Mouse (Mus musculus): ENCODE measurements around the gene Gm44579. TPM values are rescaled to one million over a fixed set of nuclear protein-coding genes. Genes with fewer than 3 reads are reported as not detected.

Gm44579 gene
- polyA plus RNA-seq, 1 experiment: not detected

Other genes starting within 250 kb of the Gm44579 start
- gene Col2a1, start 216.3 kb downstream of the Gm44579 start, polyA plus RNA-seq (2012; rRNA removed): 0.08 and 0.10 TPM in 2 replicates
- 69.9 TPM in 2 replicates for gene Pfkm, start 128.4 kb downstream of the Gm44579 start, polyA plus RNA-seq (2012; rRNA removed)
- 18.4 and 20.0 TPM in 2 replicates for gene Senp1, start 127.2 kb downstream of the Gm44579 start, polyA plus RNA-seq (2012; rRNA removed)
- 56.1 and 59.9 TPM in 2 replicates for gene Asb8, start 55.4 kb downstream of the Gm44579 start, polyA plus RNA-seq (2012; rRNA removed)
- 3.6 and 4.2 TPM in 2 replicates for gene Ccdc184, start 53.8 kb downstream of the Gm44579 start, polyA plus RNA-seq (2012; rRNA removed)
- gene Olfr288, start 25.4 kb downstream of the Gm44579 start, polyA plus RNA-seq (2012; rRNA removed): not detected in 2 replicates
- gene Olfr287, start 79 bp upstream of the Gm44579 start, polyA plus RNA-seq (2012; rRNA removed): 0.04 TPM in 1 of 2 replicates, not detected in the other
- gene Olfr286, start 13.5 kb upstream of the Gm44579 start, polyA plus RNA-seq (2012; rRNA removed): not detected in 2 replicates
- gene H1fnt, start 36.3 kb upstream of the Gm44579 start, polyA plus RNA-seq (2012; rRNA removed): not detected in 2 replicates
- 22.6 and 23.1 TPM in 2 replicates for gene Zfp641, start 75.2 kb upstream of the Gm44579 start, polyA plus RNA-seq (2012; rRNA removed)
- not detected in 2 replicates for gene Olfr285, start 96.4 kb upstream of the Gm44579 start, polyA plus RNA-seq (2012; rRNA removed)
- not detected in 2 replicates for gene Olfr284, start 120.0 kb upstream of the Gm44579 start, polyA plus RNA-seq (2012; rRNA removed)
- gene Olfr283, start 160.0 kb upstream of the Gm44579 start, polyA plus RNA-seq (2012; rRNA removed): not detected in 2 replicates
- gene Olfr282, start 210.2 kb upstream of the Gm44579 start, polyA plus RNA-seq (2012; rRNA removed): not detected in 2 replicates
- not detected in 2 replicates for gene Olfr281, start 231.6 kb upstream of the Gm44579 start, polyA plus RNA-seq (2012; rRNA removed)
- gene OR5BS1P, start 248.9 kb upstream of the Gm44579 start, polyA plus RNA-seq (2012; rRNA removed): 0.01 TPM in 1 of 2 replicates, not detected in the other